Mouse (Mus musculus): ENCODE measurements around the gene Sf3b6. TPM values are rescaled to one million over a fixed set of nuclear protein-coding genes. Genes with fewer than 3 reads are reported as not detected.

Gene Sf3b6
- total RNA-seq, 2 experiments from 2014 or later: 85.2 to 88.0 TPM

DNA sequence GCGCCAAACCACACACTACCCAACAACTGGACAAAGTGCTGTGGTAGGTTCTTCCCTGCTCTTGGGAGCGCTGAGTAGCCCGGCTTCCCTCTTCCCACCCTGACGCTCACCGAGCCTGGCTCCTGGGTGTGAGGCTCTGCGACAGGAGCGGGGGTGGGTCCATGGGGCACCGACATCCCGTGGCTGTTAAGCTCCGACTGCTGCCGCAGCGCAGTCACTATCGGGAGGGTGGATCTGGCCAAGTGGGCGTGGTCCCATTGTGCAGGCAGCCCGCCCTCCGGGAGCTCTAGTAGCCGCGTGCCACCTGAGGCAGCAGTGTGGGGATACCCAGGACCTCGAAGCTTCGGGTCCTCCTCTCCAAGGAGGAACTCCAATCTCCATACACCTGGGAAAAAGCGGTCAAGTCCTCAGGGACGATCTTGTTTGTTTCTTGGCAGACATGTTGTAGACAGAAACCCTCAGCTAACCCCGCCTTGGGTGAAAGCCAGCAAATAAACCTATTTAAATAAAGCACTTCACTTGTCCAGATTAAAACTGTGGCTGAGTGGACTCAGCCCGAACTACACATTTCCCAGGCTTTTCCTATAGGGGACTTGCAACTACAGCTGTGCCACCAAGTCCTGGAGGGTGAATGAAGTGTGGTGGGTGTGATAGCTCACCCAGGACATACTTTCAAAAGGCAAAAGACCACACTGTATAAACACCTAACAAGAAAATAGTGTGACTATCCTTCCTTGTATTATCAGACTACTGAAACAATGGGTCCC is 57.0 kb downstream of the Sf3b6 start, which contains the start of gene Mfsd2b:
Gene Mfsd2b, minus strand, starts transcription at position 199 of the 767 bp plus-strand sequence.
- peak; percentile 40 to 41 for DNase-seq (ENCODE audit: low spot score in 2 of 2)
- intact Hi-C loops (cut with DNase I): loop anchor here (10.0 kb wide), 1 partner anchor 100 kb away; no protein-coding TSS in a partner anchor

- DNase-seq (ENCODE audit: low spot score in 2 of 2): no peak
- intact Hi-C loops (cut with DNase I): loop anchor here (10.0 kb wide), 1 partner anchor 99 kb away; no protein-coding TSS in a partner anchor
These were observed 58.3 kb downstream of the Sf3b6 start for GRCm38 (mm10) chr12:4875623-4876022.

Other genes starting within 250 kb of the Sf3b6 start
- 10 to 100 TPM; 61.4 to 64.2 TPM for gene Itsn2, start 224.9 kb upstream of the Sf3b6 start, total RNA-seq (2021)
- gene Gm3625, start 224.6 kb upstream of the Sf3b6 start, total RNA-seq (2021): not detected
- gene Fam228a, start 79.1 kb upstream of the Sf3b6 start, total RNA-seq (2021): 1 to 10 TPM; 1.1 to 1.8 TPM
- gene Pfn4, start 48.5 kb upstream of the Sf3b6 start, total RNA-seq (2021): 10 to 100 TPM; 11.3 to 13.0 TPM
- gene Fam228b, start 48.3 kb upstream of the Sf3b6 start, total RNA-seq (2021): 10 to 100 TPM; 19.3 to 25.0 TPM
- gene Fkbp1b, start 24.0 kb downstream of the Sf3b6 start, total RNA-seq (2021): 10 to 100 TPM; 63.5 to 91.4 TPM
- 10 to 100 TPM; 10.6 to 11.5 TPM for gene Wdcp, start 25.8 kb downstream of the Sf3b6 start, total RNA-seq (2021)
- 1 to 10 TPM in 1 of 2 experiments, under 1 TPM in 1; 0.81 to 1.0 TPM for gene Mfsd2b, start 56.8 kb downstream of the Sf3b6 start, total RNA-seq (2021)
- 10 to 100 TPM; 43.5 to 45.7 TPM for gene Ubxn2a, start 90.2 kb downstream of the Sf3b6 start, total RNA-seq (2021)
- 10 to 100 TPM; 24.6 to 24.7 TPM for gene Atad2b, start 99.8 kb downstream of the Sf3b6 start, total RNA-seq (2021)

Data from left cerebral cortex, postnatal 14 days (tissue).